Mouse (Mus musculus): ENCODE data around the gene Hectd2. TPM values are rescaled to one million over a fixed set of nuclear protein-coding genes. Genes with fewer than 3 reads are reported as not detected.

The Hectd2 gene
- polyA plus RNA-seq, 1 experiment from 2014 or later: 5.5 TPM

DNA sequence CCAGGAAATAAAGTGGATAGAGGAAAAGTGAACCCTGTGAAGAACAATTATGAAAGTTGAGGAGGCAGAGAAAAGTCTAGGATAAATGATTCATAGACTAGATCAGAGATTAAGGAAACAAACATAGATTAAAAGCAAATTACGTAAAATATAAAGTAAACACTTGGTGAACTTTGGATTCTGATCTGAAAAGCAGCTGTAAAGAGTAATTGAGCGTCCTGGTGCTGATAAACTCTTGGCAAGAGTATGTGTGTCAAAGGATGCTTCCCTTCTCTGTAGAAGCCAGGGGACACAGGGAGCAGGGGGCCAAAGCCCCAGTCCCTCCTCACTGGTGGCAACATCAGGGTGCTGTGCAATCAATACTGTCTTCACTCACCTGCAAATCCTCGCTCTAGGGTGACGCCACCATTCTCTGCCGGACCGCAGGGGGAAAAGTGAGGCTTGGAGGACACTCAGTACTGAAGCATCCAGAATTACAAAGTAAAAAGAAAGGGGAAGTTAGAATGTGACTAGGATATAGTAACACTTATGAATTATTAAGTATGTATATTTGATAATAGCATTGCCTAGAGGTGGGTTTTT lies 91.0 kb downstream of the Hectd2 start:
- WGBS: 90% methylated on average over 6 of the region's 6 CpGs
- no peaks in the 10 kb centered on the region for H3K27me3 ChIP-seq (ENCODE audit: control insufficient read depth, insufficient read depth, low read length)
- DNase-seq (ENCODE audit: low spot score) (no peak), ATAC-seq (replicated peaks; ENCODE audit: low FRiP score) (no peak)
- H3K36me3 ChIP-seq (ENCODE audit: control insufficient read depth, insufficient read depth, low read length): no peaks in the 10 kb centered on the region
- H3K9ac ChIP-seq (ENCODE audit: low read length): no peak overlapping the region
- H3K4me1 ChIP-seq (replicated peaks; ENCODE audit: control insufficient read depth, insufficient read depth, low read length): no peaks in the 10 kb centered on the region
- H3K27ac ChIP-seq (ENCODE audit: low read depth, low read length): no peak overlapping the region
- H3K4me3 ChIP-seq (ENCODE audit: low read depth, low read length): no peak overlapping the region
- no peak overlapping the region for H3K4me2 ChIP-seq (ENCODE audit: low read depth, low read length, severe bottlenecking)
- no peaks in the 10 kb centered on the region; the same call in 1 of the 2 replicates for H3K9me3 ChIP-seq (ENCODE audit: control insufficient read depth, low read length)

DNA sequence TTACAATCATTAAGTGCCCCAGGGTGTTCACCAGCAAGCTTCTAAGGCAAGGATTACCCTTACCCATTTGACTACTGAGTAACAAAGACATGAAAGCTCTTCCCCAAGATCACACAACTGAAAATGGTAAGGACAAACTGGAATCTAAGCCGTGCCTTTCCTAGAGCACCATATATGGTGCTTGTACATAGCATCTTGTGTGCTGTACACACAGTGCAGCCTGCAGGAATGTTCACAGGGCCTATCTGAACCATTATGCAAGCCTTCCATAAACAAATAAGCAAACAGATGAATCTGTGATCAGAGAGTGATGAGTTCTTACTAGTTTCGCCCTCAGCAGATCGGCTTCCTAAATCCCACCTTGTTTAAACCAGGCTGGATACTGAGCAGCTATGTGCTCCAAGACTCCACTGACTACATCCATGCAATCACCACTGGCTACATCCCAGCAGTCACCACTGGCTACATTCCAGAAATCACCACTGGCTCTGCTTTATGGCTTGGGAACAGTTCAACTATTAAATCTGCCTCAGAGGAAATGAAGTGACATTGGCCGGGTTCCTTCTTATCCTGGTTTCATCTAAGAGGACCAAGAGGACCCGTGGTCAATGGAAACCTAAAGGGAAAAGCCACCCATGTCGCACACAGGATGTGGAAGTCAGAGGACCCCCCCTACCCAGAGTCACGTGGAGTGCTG lies 91.8 kb downstream of the Hectd2 start:
- no peaks in the 10 kb centered on the region for H3K27me3 ChIP-seq (ENCODE audit: control insufficient read depth, insufficient read depth, low read length)
- WGBS: 93% methylated on average over 7 of the region's 7 CpGs
- DNase-seq (ENCODE audit: low spot score) (no peak), ATAC-seq (replicated peaks; ENCODE audit: low FRiP score) (no peak)
- no peaks in the 10 kb centered on the region for H3K36me3 ChIP-seq (ENCODE audit: control insufficient read depth, insufficient read depth, low read length)
- no peaks in the 10 kb centered on the region; the same call in 1 of the 2 replicates for H3K9me3 ChIP-seq (ENCODE audit: control insufficient read depth, low read length)
- no peak overlapping the region for H3K9ac ChIP-seq (ENCODE audit: low read length)
- H3K4me2 ChIP-seq (ENCODE audit: low read depth, low read length, severe bottlenecking): no peak overlapping the region
- no peak overlapping the region for H3K27ac ChIP-seq (ENCODE audit: low read depth, low read length)
- H3K4me3 ChIP-seq (ENCODE audit: low read depth, low read length): no peak overlapping the region
- no peaks in the 10 kb centered on the region for H3K4me1 ChIP-seq (replicated peaks; ENCODE audit: control insufficient read depth, insufficient read depth, low read length)

DNA sequence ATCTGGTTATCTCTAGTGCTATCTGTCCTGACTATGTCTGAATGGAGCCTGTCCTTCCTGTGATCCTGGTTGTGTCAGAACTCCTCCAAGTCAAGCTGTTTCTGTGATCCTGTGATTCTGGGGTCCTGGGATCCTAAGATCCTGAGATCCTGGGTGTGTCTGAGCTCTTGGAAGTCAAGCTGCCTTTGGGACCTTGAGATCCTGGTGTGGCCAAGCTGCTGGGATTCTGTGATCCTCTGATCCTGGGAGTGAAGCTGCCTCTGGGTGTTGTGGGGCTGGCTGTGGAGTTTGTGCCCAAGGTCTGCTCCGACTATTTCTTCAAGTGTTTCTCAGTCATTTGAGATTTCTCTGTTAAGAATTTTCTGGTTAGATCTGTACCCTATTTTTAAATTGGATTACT lies 98.2 kb downstream of the Hectd2 start:
- no peak for ATAC-seq (replicated peaks; ENCODE audit: low FRiP score)
- Histone ChIP-seq H3K4me3 (ENCODE audit: low read depth, low read length) (no peak overlapping the region), H3K27me3 (ENCODE audit: control insufficient read depth, insufficient read depth, low read length) (no peaks in the 10 kb centered on the region), H3K9me3 (ENCODE audit: control insufficient read depth, low read length) (no peaks in the 10 kb centered on the region), H3K27ac (ENCODE audit: low read depth, low read length) (no peak overlapping the region), H3K4me1 (replicated peaks; ENCODE audit: control insufficient read depth, insufficient read depth, low read length) (no peaks in the 10 kb centered on the region), H3K36me3 (ENCODE audit: control insufficient read depth, insufficient read depth, low read length) (no peaks in the 10 kb centered on the region), H3K4me2 (ENCODE audit: low read depth, low read length, severe bottlenecking) (no peak overlapping the region), H3K9ac (ENCODE audit: low read length) (no peak overlapping the region)
- WGBS: 97% methylated on average over 1 of the region's 1 CpGs
- no peak for DNase-seq (ENCODE audit: low spot score)

DNA sequence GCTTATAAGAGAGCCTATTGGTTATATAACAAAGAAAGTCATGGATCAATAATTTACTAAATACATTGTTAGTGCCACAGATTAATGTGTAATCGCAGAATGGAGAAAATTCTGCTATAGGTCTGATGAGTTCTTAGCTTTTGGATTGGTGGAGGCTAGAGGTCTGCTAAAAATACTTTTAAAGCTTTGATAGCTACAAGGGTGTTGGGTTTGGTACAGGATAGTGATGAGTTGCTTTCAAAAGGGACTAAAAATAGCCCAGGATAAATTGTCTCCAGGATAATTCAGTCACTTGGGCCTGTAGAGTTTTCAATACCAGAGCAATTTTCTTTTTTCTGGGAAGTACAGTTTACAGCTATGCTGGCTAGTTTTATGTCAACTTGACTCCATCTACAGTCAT lies 108.3 kb downstream of the Hectd2 start:
- Histone ChIP-seq H3K9ac (ENCODE audit: low read length) (no peak overlapping the region), H3K27ac (ENCODE audit: low read depth, low read length) (no peak overlapping the region), H3K9me3 (ENCODE audit: control insufficient read depth, low read length) (no peaks in the 10 kb centered on the region), H3K4me1 (replicated peaks; ENCODE audit: control insufficient read depth, insufficient read depth, low read length) (no peaks in the 10 kb centered on the region), H3K4me2 (ENCODE audit: low read depth, low read length, severe bottlenecking) (no peak overlapping the region), H3K27me3 (ENCODE audit: control insufficient read depth, insufficient read depth, low read length) (no peaks in the 10 kb centered on the region), H3K36me3 (ENCODE audit: control insufficient read depth, insufficient read depth, low read length) (no peaks in the 10 kb centered on the region), H3K4me3 (ENCODE audit: low read depth, low read length) (no peak overlapping the region)
- ATAC-seq (replicated peaks; ENCODE audit: low FRiP score) (no peak), DNase-seq (ENCODE audit: low spot score) (no peak)
- WGBS: 92% methylated on average over 1 of the region's 1 CpGs

DNA sequence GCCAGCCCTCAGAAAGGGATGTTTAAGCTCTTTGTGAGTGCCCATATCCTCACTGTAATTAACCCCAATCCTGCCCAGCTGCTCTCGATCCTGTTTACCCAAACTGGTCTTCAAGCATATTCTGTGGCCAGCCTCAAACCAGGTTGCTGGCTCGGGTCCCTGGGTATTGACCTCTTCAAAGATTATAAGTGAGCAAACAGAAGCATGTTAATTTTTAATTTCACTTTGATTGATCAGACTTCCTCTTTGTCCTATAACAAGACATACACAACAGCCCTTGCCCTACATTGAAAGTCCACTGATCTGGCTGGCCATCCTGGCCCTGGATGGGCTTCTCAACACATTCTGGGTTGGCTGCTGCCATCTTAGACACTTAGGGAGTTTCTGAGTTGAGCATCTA lies 109.5 kb downstream of the Hectd2 start:
- no peak for DNase-seq (ENCODE audit: low spot score)
- H3K9me3 ChIP-seq (ENCODE audit: control insufficient read depth, low read length): no peaks in the 10 kb centered on the region
- WGBS: 83% methylated on average over 2 of the region's 2 CpGs

DNA sequence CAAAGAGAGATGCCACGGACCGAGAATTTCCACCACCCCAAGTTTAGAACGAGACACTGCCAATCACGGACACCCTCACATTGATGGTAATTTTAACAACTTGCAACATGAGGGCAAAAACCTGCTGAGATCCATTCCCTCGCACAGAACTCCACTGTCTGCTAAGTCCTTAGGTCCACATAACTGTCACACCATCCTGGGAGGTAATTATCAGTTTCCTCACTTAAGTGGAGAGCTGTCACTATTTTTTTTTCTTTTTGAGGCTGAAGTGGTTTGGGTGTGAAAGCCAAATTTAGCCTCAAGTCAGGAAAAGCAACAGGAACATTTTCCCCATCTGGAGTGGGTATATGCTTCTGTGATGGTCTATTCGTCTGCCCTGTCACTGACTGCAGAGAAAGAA lies 110.0 kb downstream of the Hectd2 start:
- no peaks in the 10 kb centered on the region for H3K9me3 ChIP-seq (ENCODE audit: control insufficient read depth, low read length)
- peaks cover 1% of the 10 kb centered on the region; the same call in 1 of the 2 replicates for H3K4me1 ChIP-seq (replicated peaks; ENCODE audit: control insufficient read depth, insufficient read depth, low read length)
- no peak overlapping the region for H3K4me2 ChIP-seq (ENCODE audit: low read depth, low read length, severe bottlenecking)
- no peak overlapping the region for H3K9ac ChIP-seq (ENCODE audit: low read length)
- DNase-seq (ENCODE audit: low spot score) (no peak), ATAC-seq (replicated peaks; ENCODE audit: low FRiP score) (no peak)
- no peak overlapping the region for H3K4me3 ChIP-seq (ENCODE audit: low read depth, low read length)
- no peaks in the 10 kb centered on the region for H3K36me3 ChIP-seq (ENCODE audit: control insufficient read depth, insufficient read depth, low read length)
- H3K27ac ChIP-seq (ENCODE audit: low read depth, low read length): no peak overlapping the region
- 77% methylated on average over 6 of the region's 6 CpGs for WGBS
- H3K27me3 ChIP-seq (ENCODE audit: control insufficient read depth, insufficient read depth, low read length): no peaks in the 10 kb centered on the region

More for the DNA sequence above, 109.5 kb downstream of the Hectd2 start:
- Histone ChIP-seq H3K9ac (ENCODE audit: low read length) (no peak overlapping the region), H3K27me3 (ENCODE audit: control insufficient read depth, insufficient read depth, low read length) (no peaks in the 10 kb centered on the region), H3K36me3 (ENCODE audit: control insufficient read depth, insufficient read depth, low read length) (no peaks in the 10 kb centered on the region), H3K27ac (ENCODE audit: low read depth, low read length) (no peak overlapping the region), H3K4me1 (replicated peaks; ENCODE audit: control insufficient read depth, insufficient read depth, low read length) (no peaks in the 10 kb centered on the region), H3K4me3 (ENCODE audit: low read depth, low read length) (no peak overlapping the region), H3K4me2 (ENCODE audit: low read depth, low read length, severe bottlenecking) (no peak overlapping the region)
- no peak for ATAC-seq (replicated peaks; ENCODE audit: low FRiP score)

DNA sequence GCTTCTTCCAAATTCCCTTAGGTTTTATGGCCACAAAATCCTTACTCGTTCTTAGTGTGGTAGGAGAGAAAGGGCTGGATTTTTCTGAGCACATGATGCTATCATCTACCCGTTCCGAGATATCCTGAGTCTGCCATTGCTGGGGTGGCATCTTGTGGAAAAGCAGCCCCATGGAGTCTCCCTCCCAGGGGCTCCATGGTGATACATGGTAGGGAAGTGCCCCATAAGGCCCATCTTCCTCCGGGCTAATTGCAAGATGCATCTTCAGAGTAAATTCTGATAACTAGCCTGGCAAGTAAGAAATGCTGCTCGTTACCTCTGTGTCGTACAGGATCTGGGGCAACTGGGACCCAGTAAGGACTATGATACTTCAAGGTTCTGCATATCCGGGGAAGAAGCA lies 110.8 kb downstream of the Hectd2 start:
- 90% methylated on average over 7 of the region's 7 CpGs for whole genome bisulfite sequencing
- no peak for ATAC-seq (replicated peaks; ENCODE audit: low FRiP score)
- H3K27ac ChIP-seq (ENCODE audit: low read depth, low read length): no peak overlapping the region
- H3K4me2 ChIP-seq (ENCODE audit: low read depth, low read length, severe bottlenecking): no peak overlapping the region
- no peaks in the 10 kb centered on the region for H3K36me3 ChIP-seq (ENCODE audit: control insufficient read depth, insufficient read depth, low read length)
- peaks cover 3% of the 10 kb centered on the region; the same call in 1 of the 2 replicates for H3K4me1 ChIP-seq (replicated peaks; ENCODE audit: control insufficient read depth, insufficient read depth, low read length)
- no peaks in the 10 kb centered on the region for H3K9me3 ChIP-seq (ENCODE audit: control insufficient read depth, low read length)
- no peak for DNase-seq (ENCODE audit: low spot score)
- H3K4me3 ChIP-seq (ENCODE audit: low read depth, low read length): no peak overlapping the region
- no peaks in the 10 kb centered on the region for H3K27me3 ChIP-seq (ENCODE audit: control insufficient read depth, insufficient read depth, low read length)
- H3K9ac ChIP-seq (ENCODE audit: low read length): no peak overlapping the region

DNA sequence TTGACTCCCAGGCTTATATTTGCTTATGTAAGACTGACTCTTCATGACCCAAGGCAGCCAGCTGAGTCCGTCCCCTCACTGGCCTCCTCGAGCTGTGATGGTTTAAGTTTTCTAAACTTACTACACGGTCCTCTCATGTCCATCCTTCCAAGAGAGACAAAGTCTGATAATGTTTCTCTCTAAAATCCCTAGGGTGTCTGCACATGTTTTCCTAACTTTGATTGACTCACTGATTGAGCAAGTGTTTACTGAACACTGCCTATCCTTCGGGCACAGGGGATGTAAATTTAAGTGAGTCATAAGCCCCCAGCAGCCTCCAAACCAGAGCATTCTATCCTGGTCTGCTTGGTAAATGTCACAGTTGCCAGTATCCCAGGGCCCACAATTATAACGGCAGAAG lies 111.2 kb downstream of the Hectd2 start:
- DNase-seq (ENCODE audit: low spot score) (no peak), ATAC-seq (replicated peaks; ENCODE audit: low FRiP score) (no peak)
- 87% methylated on average over 5 of the region's 5 CpGs for WGBS
- Histone ChIP-seq H3K4me1 (replicated peaks; ENCODE audit: control insufficient read depth, insufficient read depth, low read length) (peaks cover 3% of the 10 kb centered on the region; the same call in 1 of the 2 replicates), H3K27me3 (ENCODE audit: control insufficient read depth, insufficient read depth, low read length) (no peaks in the 10 kb centered on the region), H3K4me3 (ENCODE audit: low read depth, low read length) (no peak overlapping the region), H3K9me3 (ENCODE audit: control insufficient read depth, low read length) (no peaks in the 10 kb centered on the region), H3K27ac (ENCODE audit: low read depth, low read length) (no peak overlapping the region), H3K4me2 (ENCODE audit: low read depth, low read length, severe bottlenecking) (no peak overlapping the region), H3K9ac (ENCODE audit: low read length) (no peak overlapping the region), H3K36me3 (ENCODE audit: control insufficient read depth, insufficient read depth, low read length) (no peaks in the 10 kb centered on the region)

DNA sequence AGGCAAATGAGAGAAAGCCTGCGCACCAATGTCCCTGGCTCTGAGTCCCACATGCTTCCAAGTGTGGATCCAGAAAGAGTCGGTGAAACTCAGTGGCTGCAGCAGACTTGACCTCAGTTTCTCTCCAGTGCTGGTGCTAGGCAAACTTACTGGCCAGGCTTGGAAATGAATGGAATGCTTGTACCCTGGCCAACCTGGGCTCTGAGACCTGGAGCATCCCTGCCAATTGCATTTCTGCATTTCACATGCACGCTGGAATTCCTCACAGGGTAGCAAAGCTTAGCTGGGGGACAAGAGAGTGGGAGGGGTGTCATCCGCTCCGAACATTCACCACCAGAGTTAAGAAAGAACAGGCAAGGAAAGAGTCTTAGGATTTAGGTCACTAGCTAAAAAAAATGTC lies 112.0 kb downstream of the Hectd2 start:
- H3K36me3 ChIP-seq (ENCODE audit: control insufficient read depth, insufficient read depth, low read length): no peaks in the 10 kb centered on the region
- no peak overlapping the region for H3K9ac ChIP-seq (ENCODE audit: low read length)
- H3K27ac ChIP-seq (ENCODE audit: low read depth, low read length): no peak overlapping the region
- ATAC-seq (replicated peaks; ENCODE audit: low FRiP score): no peak
- H3K27me3 ChIP-seq (ENCODE audit: control insufficient read depth, insufficient read depth, low read length): no peaks in the 10 kb centered on the region
- no peak overlapping the region for H3K4me2 ChIP-seq (ENCODE audit: low read depth, low read length, severe bottlenecking)
- H3K4me3 ChIP-seq (ENCODE audit: low read depth, low read length): no peak overlapping the region
- DNase-seq (ENCODE audit: low spot score): no peak
- H3K9me3 ChIP-seq (ENCODE audit: control insufficient read depth, low read length): no peaks in the 10 kb centered on the region
- WGBS: 96% methylated on average over 5 of the region's 5 CpGs
- H3K4me1 ChIP-seq (replicated peaks; ENCODE audit: control insufficient read depth, insufficient read depth, low read length): peaks cover 3% of the 10 kb centered on the region; the same call in 1 of the 2 replicates
